Mouse (Mus musculus): ENCODE measurements around the gene Mrps36. TPM values are rescaled to one million over a fixed set of nuclear protein-coding genes. Genes with fewer than 3 reads are reported as not detected.
"Not testable (repeated sequence)": the region's sequence is repeated elsewhere in the genome, so short reads cannot be mapped to it uniquely, and the experiment has no call there.

Gene Mrps36
- total RNA-seq, 2 experiments from 2014 or later = 54.1 to 54.4 TPM

- DNase-seq = not testable (repeated sequence)
These were observed 12.9 kb downstream of the Mrps36 start for GRCm38 (mm10) chr13:100731462-100732046.

GRCm38 (mm10) chr13:100730861-100731176 is 13.6 kb downstream of the Mrps36 start, which contains the start of gene Cdk7:
Gene Cdk7 (minus strand): TSS chr13:100730939.
- DNase-seq = peak; percentile 91 to 93

- no peak for DNase-seq
These were observed 14.2 kb downstream of the Mrps36 start for GRCm38 (mm10) chr13:100730153-100730860.

GRCm38 (mm10) chr13:100728530-100728929 is 15.9 kb downstream of the Mrps36 start:
- DNase-seq = not testable (repeated sequence)

- DNase-seq = no peak
These were observed 16.4 kb downstream of the Mrps36 start for GRCm38 (mm10) chr13:100728086-100728485.

GRCm38 (mm10) chr13:100725194-100725593 is 19.3 kb downstream of the Mrps36 start:
- DNase-seq = no peak

GRCm38 (mm10) chr13:100724051-100724754 is 20.3 kb downstream of the Mrps36 start:
- DNase-seq = no peak

- DNase-seq = no peak
These were observed 22.8 kb downstream of the Mrps36 start for GRCm38 (mm10) chr13:100721656-100722055.

- no peak for DNase-seq
These were observed 29.0 kb downstream of the Mrps36 start for GRCm38 (mm10) chr13:100715467-100715866.

GRCm38 (mm10) chr13:100706206-100706605 is 38.3 kb downstream of the Mrps36 start:
- no peak for DNase-seq

GRCm38 (mm10) chr13:100703468-100703867 is 41.0 kb downstream of the Mrps36 start:
- no peak for DNase-seq

- no peak for DNase-seq
These were observed 45.6 kb downstream of the Mrps36 start for GRCm38 (mm10) chr13:100698866-100699265.

- no peak for DNase-seq
These were observed 46.9 kb downstream of the Mrps36 start for GRCm38 (mm10) chr13:100697541-100697940.

- DNase-seq = no peak
These were observed 56.9 kb downstream of the Mrps36 start for GRCm38 (mm10) chr13:100687513-100687912.

Other genes with a start within 250 kb of the Mrps36 start
- 10 to 100 TPM; 13.1 to 13.4 TPM for gene Ocln, start 191.9 kb downstream of the Mrps36 start, total RNA-seq (2021)
- 1 to 10 TPM; 1.0 to 1.2 TPM for gene Marveld2, start 127.7 kb downstream of the Mrps36 start, total RNA-seq (2021)
- gene Ak6, start 93.7 kb downstream of the Mrps36 start, total RNA-seq (2021) = 10 to 100 TPM; 84.9 to 86.4 TPM
- gene Rad17, start 93.6 kb downstream of the Mrps36 start, total RNA-seq (2021) = 10 to 100 TPM; 14.9 to 17.1 TPM
- 10 to 100 TPM; 23.1 to 23.9 TPM for gene Taf9, start 93.1 kb downstream of the Mrps36 start, total RNA-seq (2021)
- under 1 TPM; 0.15 to 0.17 TPM for gene Ccdc125, start 74.9 kb downstream of the Mrps36 start, total RNA-seq (2021)
- 10 to 100 TPM; 38.5 to 39.5 TPM for gene Cdk7, start 13.7 kb downstream of the Mrps36 start, total RNA-seq (2021)
- under 1 TPM in 1 of 2 experiments, not detected in 1; 0.57 TPM for gene Cenph, start 31.2 kb upstream of the Mrps36 start, total RNA-seq (2021)
- 1 to 10 TPM; 1.1 to 1.2 TPM for gene Ccnb1, start 41.9 kb upstream of the Mrps36 start, total RNA-seq (2021)
- 10 to 100 TPM; 39.9 to 40.7 TPM for gene Slc30a5, start 88.8 kb upstream of the Mrps36 start, total RNA-seq (2021)

Data from layer of hippocampus, postnatal 36 days (tissue).